Mouse (Mus musculus): ENCODE results near the gene Olfr372. TPM values are rescaled to one million over a fixed set of nuclear protein-coding genes. Genes with fewer than 3 reads are reported as not detected.
"Not testable (repeated sequence)": the region's sequence is repeated elsewhere in the genome, so short reads cannot be mapped to it uniquely, and the experiment has no call there.

Olfr372 gene
- not detected in 2 replicates for polyA plus RNA-seq (2014; fragmentation: Nextera tagmentation; extraction: Ambion mirVana)

- not testable (repeated sequence) for H3K27me3 ChIP-seq (ENCODE audit: control insufficient read depth, insufficient read depth, low read length); H3K4me3 ChIP-seq (replicated peaks; ENCODE audit: low read depth, low read length); H3K9ac ChIP-seq (replicated peaks; ENCODE audit: low read length); H3K27ac ChIP-seq (replicated peaks; ENCODE audit: low read depth, low read length); H3K36me3 ChIP-seq (ENCODE audit: control insufficient read depth, insufficient read depth, low read length); H3K4me2 ChIP-seq (ENCODE audit: low read length); H3K4me1 ChIP-seq (ENCODE audit: control insufficient read depth, insufficient read depth, low read length); H3K9me3 ChIP-seq (ENCODE audit: control insufficient read depth, low read length); DNase-seq; ATAC-seq (ENCODE audit: low FRiP score, low TSS enrichment)
- 88% methylated on average over 4 of the region's 4 CpGs for WGBS
Measured at GRCm38 (mm10) chr8:72040918-72041317, at the start of gene Olfr372. TSS of gene Olfr372 (plus strand) at chr8:72041218.

- ATAC-seq (ENCODE audit: low FRiP score, low TSS enrichment) (no peak), DNase-seq (no peak)
- Histone ChIP-seq H3K27me3 (ENCODE audit: control insufficient read depth, insufficient read depth, low read length) (no peaks in the 10 kb centered on the region), H3K36me3 (ENCODE audit: control insufficient read depth, insufficient read depth, low read length) (no peaks in the 10 kb centered on the region), H3K9ac (replicated peaks; ENCODE audit: low read length) (no peak overlapping the region), H3K4me3 (replicated peaks; ENCODE audit: low read depth, low read length) (no peak overlapping the region), H3K27ac (replicated peaks; ENCODE audit: low read depth, low read length) (no peak overlapping the region), H3K9me3 (ENCODE audit: control insufficient read depth, low read length) (no peaks in the 10 kb centered on the region), H3K4me2 (ENCODE audit: low read length) (no peak overlapping the region), H3K4me1 (ENCODE audit: control insufficient read depth, insufficient read depth, low read length) (no peaks in the 10 kb centered on the region)
- WGBS: 94% methylated on average over 1 of the region's 1 CpGs
Measured at GRCm38 (mm10) chr8:71999434-71999833, 41.6 kb upstream of the Olfr372 start.

- Histone ChIP-seq H3K27ac (replicated peaks; ENCODE audit: low read depth, low read length) (no peak overlapping the region), H3K4me1 (ENCODE audit: control insufficient read depth, insufficient read depth, low read length) (no peaks in the 10 kb centered on the region), H3K27me3 (ENCODE audit: control insufficient read depth, insufficient read depth, low read length) (no peaks in the 10 kb centered on the region), H3K36me3 (ENCODE audit: control insufficient read depth, insufficient read depth, low read length) (no peaks in the 10 kb centered on the region), H3K4me2 (ENCODE audit: low read length) (no peak overlapping the region), H3K9me3 (ENCODE audit: control insufficient read depth, low read length) (no peaks in the 10 kb centered on the region), H3K9ac (replicated peaks; ENCODE audit: low read length) (no peak overlapping the region), H3K4me3 (replicated peaks; ENCODE audit: low read depth, low read length) (no peak overlapping the region)
- DNase-seq: no peak
- WGBS: 55% methylated on average over 3 of the region's 3 CpGs
- no peak for ATAC-seq (ENCODE audit: low FRiP score, low TSS enrichment)
Measured at GRCm38 (mm10) chr8:72000223-72000622, 40.8 kb upstream of the Olfr372 start.

- H3K4me3 ChIP-seq (replicated peaks; ENCODE audit: low read depth, low read length): no peak overlapping the region
- H3K9ac ChIP-seq (replicated peaks; ENCODE audit: low read length): no peak overlapping the region
- DNase-seq (no peak), ATAC-seq (ENCODE audit: low FRiP score, low TSS enrichment) (no peak)
- no peaks in the 10 kb centered on the region for H3K4me1 ChIP-seq (ENCODE audit: control insufficient read depth, insufficient read depth, low read length)
- no peaks in the 10 kb centered on the region for H3K36me3 ChIP-seq (ENCODE audit: control insufficient read depth, insufficient read depth, low read length)
- H3K27me3 ChIP-seq (ENCODE audit: control insufficient read depth, insufficient read depth, low read length): no peaks in the 10 kb centered on the region
- no peak overlapping the region for H3K27ac ChIP-seq (replicated peaks; ENCODE audit: low read depth, low read length)
- H3K9me3 ChIP-seq (ENCODE audit: control insufficient read depth, low read length): no peaks in the 10 kb centered on the region
- H3K4me2 ChIP-seq (ENCODE audit: low read length): no peak overlapping the region
Measured at GRCm38 (mm10) chr8:72002942-72003341, 38.1 kb upstream of the Olfr372 start.

GRCm38 (mm10) chr8:72005912-72006311 is 35.1 kb upstream of the Olfr372 start:
- no peak overlapping the region for H3K9ac ChIP-seq (replicated peaks; ENCODE audit: low read length)
- DNase-seq (no peak), ATAC-seq (ENCODE audit: low FRiP score, low TSS enrichment) (no peak)
- H3K27me3 ChIP-seq (ENCODE audit: control insufficient read depth, insufficient read depth, low read length): no peaks in the 10 kb centered on the region
- H3K4me1 ChIP-seq (ENCODE audit: control insufficient read depth, insufficient read depth, low read length): no peaks in the 10 kb centered on the region
- no peak overlapping the region for H3K27ac ChIP-seq (replicated peaks; ENCODE audit: low read depth, low read length)
- no peaks in the 10 kb centered on the region for H3K9me3 ChIP-seq (ENCODE audit: control insufficient read depth, low read length)
- 83% methylated on average over 3 of the region's 3 CpGs for WGBS
- no peak overlapping the region for H3K4me2 ChIP-seq (ENCODE audit: low read length)
- H3K4me3 ChIP-seq (replicated peaks; ENCODE audit: low read depth, low read length): no peak overlapping the region
- H3K36me3 ChIP-seq (ENCODE audit: control insufficient read depth, insufficient read depth, low read length): no peaks in the 10 kb centered on the region

GRCm38 (mm10) chr8:72006763-72007162 is 34.3 kb upstream of the Olfr372 start:
- no peak overlapping the region for H3K9ac ChIP-seq (replicated peaks; ENCODE audit: low read length)
- ATAC-seq (ENCODE audit: low FRiP score, low TSS enrichment) (no peak), DNase-seq (no peak)
- H3K4me1 ChIP-seq (ENCODE audit: control insufficient read depth, insufficient read depth, low read length): no peaks in the 10 kb centered on the region
- no peaks in the 10 kb centered on the region for H3K27me3 ChIP-seq (ENCODE audit: control insufficient read depth, insufficient read depth, low read length)
- H3K27ac ChIP-seq (replicated peaks; ENCODE audit: low read depth, low read length): no peak overlapping the region
- H3K9me3 ChIP-seq (ENCODE audit: control insufficient read depth, low read length): no peaks in the 10 kb centered on the region
- no peak overlapping the region for H3K4me2 ChIP-seq (ENCODE audit: low read length)
- no peaks in the 10 kb centered on the region for H3K36me3 ChIP-seq (ENCODE audit: control insufficient read depth, insufficient read depth, low read length)
- H3K4me3 ChIP-seq (replicated peaks; ENCODE audit: low read depth, low read length): no peak overlapping the region
- 69% methylated on average over 1 of the region's 1 CpGs for WGBS

- ATAC-seq (ENCODE audit: low FRiP score, low TSS enrichment): no peak
- H3K4me1 ChIP-seq (ENCODE audit: control insufficient read depth, insufficient read depth, low read length): no peaks in the 10 kb centered on the region
Measured at GRCm38 (mm10) chr8:72008134-72008641, 32.8 kb upstream of the Olfr372 start.

GRCm38 (mm10) chr8:72009473-72009872 is 31.5 kb upstream of the Olfr372 start, which contains the start of gene Cyp4f18:
TSS of gene Cyp4f18 (minus strand) at chr8:72009626.
- no peak for ATAC-seq (ENCODE audit: low FRiP score, low TSS enrichment)
- 74% methylated on average over 3 of the region's 3 CpGs for WGBS

More at GRCm38 (mm10) chr8:72008134-72008641, 32.8 kb upstream of the Olfr372 start:
- no peak overlapping the region for H3K9ac ChIP-seq (replicated peaks; ENCODE audit: low read length)
- no peak overlapping the region for H3K4me3 ChIP-seq (replicated peaks; ENCODE audit: low read depth, low read length)
- H3K9me3 ChIP-seq (ENCODE audit: control insufficient read depth, low read length): no peaks in the 10 kb centered on the region
- WGBS: 79% methylated on average over 3 of the region's 3 CpGs
- H3K36me3 ChIP-seq (ENCODE audit: control insufficient read depth, insufficient read depth, low read length): no peaks in the 10 kb centered on the region
- H3K27ac ChIP-seq (replicated peaks; ENCODE audit: low read depth, low read length): no peak overlapping the region
- DNase-seq: no peak
- H3K27me3 ChIP-seq (ENCODE audit: control insufficient read depth, insufficient read depth, low read length): no peaks in the 10 kb centered on the region
- H3K4me2 ChIP-seq (ENCODE audit: low read length): no peak overlapping the region

GRCm38 (mm10) chr8:72013506-72014228 is 27.4 kb upstream of the Olfr372 start:
- H3K4me1 ChIP-seq (ENCODE audit: control insufficient read depth, insufficient read depth, low read length); H3K36me3 ChIP-seq (ENCODE audit: control insufficient read depth, insufficient read depth, low read length); H3K4me3 ChIP-seq (replicated peaks; ENCODE audit: low read depth, low read length); H3K27ac ChIP-seq (replicated peaks; ENCODE audit: low read depth, low read length); H3K9ac ChIP-seq (replicated peaks; ENCODE audit: low read length); ATAC-seq (ENCODE audit: low FRiP score, low TSS enrichment); H3K27me3 ChIP-seq (ENCODE audit: control insufficient read depth, insufficient read depth, low read length); DNase-seq; H3K4me2 ChIP-seq (ENCODE audit: low read length); H3K9me3 ChIP-seq (ENCODE audit: control insufficient read depth, low read length): not testable (repeated sequence)
- 82% methylated on average over 6 of the region's 6 CpGs for WGBS

More at GRCm38 (mm10) chr8:72009473-72009872, 31.5 kb upstream of the Olfr372 start, which contains the start of gene Cyp4f18:
- DNase-seq: no peak
- Histone ChIP-seq H3K27me3 (ENCODE audit: control insufficient read depth, insufficient read depth, low read length) (no peaks in the 10 kb centered on the region), H3K4me3 (replicated peaks; ENCODE audit: low read depth, low read length) (no peak within 1 kb of the TSS), H3K27ac (replicated peaks; ENCODE audit: low read depth, low read length) (no peak within 1 kb of the TSS), H3K4me2 (ENCODE audit: low read length) (no peak within 1 kb of the TSS), H3K9ac (replicated peaks; ENCODE audit: low read length) (no peak within 1 kb of the TSS), H3K4me1 (ENCODE audit: control insufficient read depth, insufficient read depth, low read length) (no peaks in the 10 kb centered on the region), H3K9me3 (ENCODE audit: control insufficient read depth, low read length) (no peaks in the 10 kb centered on the region), H3K36me3 (ENCODE audit: control insufficient read depth, insufficient read depth, low read length) (no peaks in the 10 kb centered on the region)
